Mouse (Mus musculus) ES-E14 (cell line): ENCODE measurements at regions not wholly inside any gene's neighbourhood (a gene's known extent, or its start where the extent isn't known, plus 50 kb on each side); places are given as distances from the start of the nearest gene placed in this dataset.

Experiments
- CHD2 ChIP-seq: IDR thresholded peaks from 2 replicates; pipeline ENCODE4 v1.6.1; 2014; ENCODE audit warnings: mild to moderate bottlenecking, low read depth, low read length, inconsistent platforms
- MAFK ChIP-seq: IDR thresholded peaks from 2 replicates; pipeline ENCODE4 v1.6.1; 2014; ENCODE audit warnings: mild to moderate bottlenecking, low read depth, low read length, inconsistent platforms; ENCODE audit not compliant: insufficient read depth

DNA sequence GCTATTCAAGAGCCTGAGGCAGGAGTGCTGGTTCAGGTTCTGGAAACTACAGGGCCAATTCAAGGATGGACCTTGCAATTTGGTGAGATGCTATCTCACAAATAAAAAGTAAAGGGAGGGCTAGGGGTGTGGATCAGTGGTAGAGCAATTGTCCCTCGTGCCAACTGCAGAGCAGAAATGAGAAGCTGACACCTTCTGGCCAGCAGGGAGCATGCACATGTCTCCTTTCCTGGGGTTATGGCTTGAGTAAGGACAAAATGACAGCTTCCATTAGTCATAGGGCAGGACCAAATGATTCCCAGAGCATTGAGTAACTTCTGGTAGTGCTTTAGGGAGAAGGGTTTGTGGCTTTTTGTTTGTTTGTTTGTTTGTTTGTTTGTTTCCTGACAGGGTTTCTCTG, 56.5 kb upstream of the Tmprss2 start:
- no peak for TF ChIP-seq MAFK
- no peak for TF ChIP-seq CHD2
